Mouse (Mus musculus): ENCODE measurements at regions not wholly inside any gene's neighbourhood (a gene's known extent, or its start where the extent isn't known, plus 50 kb on each side); places are given as distances from the start of the nearest gene placed in this dataset.

DNA sequence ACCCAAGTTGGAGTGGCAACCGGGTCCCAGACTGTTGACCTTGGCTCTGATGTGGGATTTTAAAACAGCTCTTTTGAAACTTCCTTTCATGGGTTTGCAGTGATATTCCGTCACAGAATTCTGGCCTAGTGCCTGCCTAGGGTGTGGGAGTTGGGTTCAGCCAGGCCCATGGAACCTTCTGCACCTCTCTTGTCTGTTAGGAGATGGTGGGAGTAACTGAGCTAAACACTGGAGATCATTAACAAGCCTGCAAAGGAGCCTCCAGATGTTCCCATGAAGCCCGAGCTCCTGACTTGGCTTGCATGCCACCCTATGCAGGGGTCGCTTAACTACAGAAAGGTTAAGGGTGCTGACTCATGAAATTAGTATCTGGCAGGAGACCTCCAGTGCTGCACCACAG lies 158.0 kb upstream of the Serp2 start:
- DNase-seq (ENCODE audit: low spot score in 2 of 2) = no peak

DNA sequence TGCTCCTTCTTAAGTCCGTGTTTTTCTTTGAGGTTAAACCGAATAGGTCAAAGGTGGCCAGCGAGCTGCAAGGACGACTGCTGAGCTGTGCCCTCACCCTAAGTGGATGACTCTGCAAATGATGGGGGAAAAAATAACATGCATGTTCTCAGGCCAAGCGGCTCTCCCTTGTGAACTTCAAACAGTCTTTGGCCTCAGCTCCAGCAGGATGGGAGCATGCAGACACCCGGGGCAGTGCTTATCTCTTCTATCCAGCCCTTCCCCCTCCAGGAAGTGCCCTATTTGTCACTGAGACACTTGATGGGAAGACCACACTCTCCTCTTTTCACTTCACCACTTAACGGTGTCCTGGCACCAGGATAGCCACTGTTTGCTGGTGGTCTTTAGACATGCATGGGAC lies 157.3 kb upstream of the Serp2 start:
- DNase-seq (ENCODE audit: low spot score in 2 of 2) = no peak

DNA sequence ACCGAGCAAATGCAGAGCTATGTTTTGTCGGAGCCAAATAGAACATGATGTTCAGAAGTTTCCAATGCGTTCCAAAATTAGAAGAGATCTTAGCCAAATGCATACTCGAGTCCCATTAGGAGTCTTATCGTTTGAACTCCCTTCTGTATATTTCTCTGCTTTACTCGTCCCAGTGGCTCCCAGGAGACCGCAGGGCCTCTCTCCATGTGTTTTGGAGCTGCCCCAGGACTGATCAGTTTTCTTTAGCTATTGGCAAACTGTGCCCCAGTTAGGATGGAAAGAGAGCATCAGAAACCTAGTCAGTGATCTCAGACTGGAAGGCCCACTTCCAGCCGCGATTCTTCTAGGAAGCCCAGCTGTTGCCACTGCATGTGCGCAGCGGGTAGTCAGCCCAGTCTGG lies 152.0 kb upstream of the Serp2 start:
- DNase-seq (ENCODE audit: low spot score in 2 of 2) = no peak

DNA sequence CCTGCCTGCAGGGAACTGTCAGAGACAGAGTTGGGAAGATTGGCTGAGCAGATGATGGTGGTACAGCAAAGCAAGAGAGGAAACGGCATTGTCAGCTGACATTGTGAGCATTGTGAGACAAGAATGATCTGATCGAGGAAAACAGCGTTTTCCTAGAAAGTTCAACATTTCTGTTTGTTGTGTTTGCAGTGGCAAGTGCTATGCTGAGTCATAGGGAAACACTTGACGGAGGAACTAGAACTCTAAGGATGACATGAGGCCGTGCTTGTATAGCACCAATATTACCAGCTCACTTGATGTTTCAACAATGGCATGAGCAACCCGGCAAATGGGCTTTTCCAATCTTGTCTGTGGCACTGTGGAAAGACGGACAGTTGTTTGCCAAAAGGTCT lies 146.7 kb upstream of the Serp2 start:
- no peak for DNase-seq (ENCODE audit: low spot score in 2 of 2)

DNA sequence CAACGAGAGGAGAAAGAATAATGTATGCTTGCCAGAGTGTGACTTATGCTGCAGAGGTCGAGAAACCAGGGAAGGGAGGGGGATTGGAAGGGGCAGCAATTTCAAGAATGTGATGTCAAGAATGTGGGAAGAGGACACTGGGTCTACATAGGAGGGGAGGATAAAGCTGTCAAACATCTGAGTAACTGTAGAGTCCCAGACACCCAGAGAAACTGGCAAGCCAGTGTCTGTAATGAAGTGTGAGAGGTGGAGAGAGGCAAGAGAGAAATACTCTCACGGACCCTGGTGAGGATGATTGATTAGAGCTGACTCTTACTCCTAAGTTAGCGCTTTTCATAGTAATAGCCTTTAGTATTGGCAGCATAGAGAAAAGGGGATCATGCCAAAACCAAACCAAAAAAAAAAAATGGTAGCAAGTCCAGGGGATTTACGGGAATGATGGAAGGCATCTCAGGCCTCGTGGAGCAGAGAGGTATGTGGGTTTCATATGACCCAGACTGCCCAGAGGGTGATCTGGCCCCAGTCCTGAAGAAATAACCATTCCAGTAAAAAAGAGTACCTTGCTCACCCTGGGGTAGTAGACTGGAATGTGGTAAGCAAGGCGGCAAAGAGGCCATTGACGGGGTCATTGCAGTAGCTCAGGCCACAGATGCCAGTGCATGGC lies 146.2 kb upstream of the Serp2 start:
- DNase-seq (ENCODE audit: low spot score in 2 of 2) = no peak

DNA sequence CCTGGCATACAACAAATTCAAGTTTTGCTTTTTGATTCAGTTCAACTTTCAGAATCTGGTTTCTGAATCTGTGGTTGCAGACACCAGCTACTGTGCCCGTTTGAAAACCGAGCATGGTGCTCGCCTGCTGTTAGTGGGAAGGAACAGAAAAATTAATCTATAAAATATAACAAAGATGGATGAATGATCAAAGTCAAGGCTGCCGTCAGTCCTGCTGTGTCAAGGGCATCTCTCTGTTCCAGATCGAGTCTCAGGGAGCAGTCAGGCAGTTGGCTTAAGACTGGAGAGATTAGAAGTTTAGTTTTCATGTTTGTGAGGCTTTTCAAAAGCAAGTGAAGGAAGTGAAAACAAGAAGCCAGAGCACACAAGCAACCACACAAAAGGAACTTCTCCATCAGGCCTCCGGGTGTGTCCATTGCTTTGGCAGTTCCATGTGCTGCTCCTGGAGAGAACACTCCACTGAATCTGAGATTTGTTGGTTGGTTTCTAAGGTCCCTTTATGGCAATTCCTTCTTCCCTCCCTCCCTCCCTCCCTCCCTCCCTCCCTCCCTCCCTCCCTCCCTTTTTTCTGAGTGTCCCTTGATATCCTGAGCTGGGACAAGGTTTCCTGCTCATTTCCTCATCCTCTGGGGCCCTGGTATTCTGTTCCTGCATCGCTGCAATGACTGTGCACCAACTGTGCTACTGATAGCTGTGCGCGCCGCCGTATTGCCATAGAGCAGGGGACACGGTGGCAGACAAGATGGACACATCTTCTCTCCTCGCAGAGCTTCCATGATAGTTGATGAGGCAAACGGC lies 145.4 kb upstream of the Serp2 start:
- no peak for DNase-seq (ENCODE audit: low spot score in 2 of 2)

DNA sequence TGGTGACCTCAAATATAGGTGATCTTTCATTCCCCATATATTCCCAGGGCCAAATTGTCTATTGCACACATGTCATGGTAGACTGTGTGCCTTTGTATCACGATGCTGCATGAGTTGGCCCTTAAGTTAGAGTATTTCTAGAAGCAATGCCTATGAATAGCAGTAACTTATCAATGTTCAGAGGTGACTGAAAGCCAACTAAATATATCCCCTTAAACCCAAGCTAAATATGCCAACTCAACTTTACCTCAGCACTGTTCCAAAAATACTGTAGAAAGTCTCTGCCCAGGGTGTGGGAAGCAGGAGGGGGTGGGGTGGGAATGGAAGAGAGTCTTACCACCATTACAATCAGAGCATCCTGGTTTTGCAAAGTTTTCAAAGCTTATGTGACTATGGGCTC lies 144.6 kb upstream of the Serp2 start:
- DNase-seq (ENCODE audit: low spot score in 2 of 2) = no peak

DNA sequence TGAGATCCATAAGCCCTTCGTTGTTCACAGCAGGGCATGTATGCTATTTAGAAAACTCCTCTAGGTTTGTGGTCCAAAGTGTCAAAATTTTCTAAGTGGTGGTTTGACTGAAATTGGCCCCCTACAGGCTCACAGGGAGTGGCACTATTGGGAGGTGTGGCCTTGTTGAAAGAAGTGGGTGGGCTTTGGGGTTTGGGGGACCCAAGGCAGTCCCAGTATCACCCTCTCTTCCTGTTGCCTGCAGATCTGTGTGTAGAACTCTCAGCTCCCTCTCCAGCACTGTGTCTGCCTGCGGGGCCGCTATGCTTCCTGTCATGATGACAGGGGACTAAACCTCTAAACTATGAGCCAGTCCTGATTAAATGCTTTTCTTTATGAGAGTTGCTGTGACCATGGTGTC lies 144.1 kb upstream of the Serp2 start:
- no peak for DNase-seq (ENCODE audit: low spot score in 2 of 2)

DNA sequence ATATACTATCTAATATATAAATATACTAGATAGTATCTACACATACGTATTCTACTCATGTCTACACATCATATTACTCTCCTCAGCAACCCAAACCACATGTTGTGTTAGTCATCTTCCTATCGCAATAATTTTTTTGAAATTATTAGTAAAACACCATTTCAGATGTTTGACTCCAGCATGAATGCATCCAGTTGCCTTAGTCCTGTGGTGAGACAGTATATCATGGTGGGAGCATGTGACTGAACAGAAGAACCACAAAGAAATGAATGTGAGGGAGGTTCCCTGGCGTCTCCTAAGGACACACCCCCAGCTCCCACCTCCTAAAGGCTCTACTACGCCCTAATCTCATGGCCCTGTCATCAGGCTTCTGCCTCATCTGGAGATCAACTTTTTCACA lies 143.5 kb upstream of the Serp2 start:
- no peak for DNase-seq (ENCODE audit: low spot score in 2 of 2)

DNA sequence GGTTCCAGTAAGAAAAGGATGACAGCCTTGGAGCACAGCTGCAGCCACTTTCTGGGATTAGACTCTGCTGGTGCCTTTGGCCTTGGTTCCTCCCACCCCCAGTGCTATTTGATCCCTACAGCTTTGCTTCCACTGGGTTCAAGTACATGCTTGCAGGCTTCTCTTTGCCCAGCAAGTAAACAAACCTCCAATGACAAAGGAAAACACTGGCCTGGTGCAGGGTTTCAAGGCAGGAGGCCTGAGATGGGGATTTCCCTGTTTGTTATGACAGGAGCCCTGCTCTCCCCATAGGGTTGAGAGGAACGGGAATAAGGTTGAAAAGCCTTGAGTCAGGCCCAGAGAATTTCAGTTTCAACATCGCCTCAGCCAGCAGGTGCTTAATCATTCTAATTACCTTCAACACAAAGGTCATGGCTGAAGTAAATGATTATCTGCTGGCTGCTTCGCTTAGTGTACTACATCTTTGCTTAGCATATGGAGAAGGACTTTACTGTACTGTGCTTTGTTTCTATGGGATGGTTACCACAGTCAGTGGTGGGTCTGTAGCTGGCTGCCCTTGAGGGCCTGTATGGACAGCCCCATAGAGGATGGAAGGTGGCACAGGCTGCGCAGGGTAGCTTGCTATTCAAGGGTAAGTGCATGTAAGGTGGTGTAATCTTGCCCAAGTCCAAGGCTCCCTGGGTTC lies 142.2 kb upstream of the Serp2 start:
- DNase-seq (ENCODE audit: low spot score in 2 of 2) = no peak

DNA sequence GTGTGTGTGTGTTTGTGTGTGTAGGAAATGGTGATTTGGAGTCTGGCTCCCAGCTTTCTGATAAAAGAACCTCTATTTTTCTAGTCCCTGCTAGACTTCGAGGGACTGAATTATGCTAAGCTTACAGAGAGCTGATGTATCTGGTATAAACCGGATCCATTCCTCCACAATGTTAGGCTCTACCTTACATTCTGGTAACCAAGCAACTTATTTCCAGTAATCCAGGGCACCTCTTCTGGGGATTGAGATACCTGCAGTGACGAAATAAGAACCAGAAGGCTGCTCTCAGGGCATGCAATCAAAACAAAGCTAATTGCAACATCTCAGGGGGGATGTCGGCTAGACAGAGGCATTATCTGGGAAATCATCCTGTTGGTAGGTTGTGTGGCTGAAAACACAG lies 140.0 kb upstream of the Serp2 start:
- no peak for DNase-seq (ENCODE audit: low spot score in 2 of 2)

DNA sequence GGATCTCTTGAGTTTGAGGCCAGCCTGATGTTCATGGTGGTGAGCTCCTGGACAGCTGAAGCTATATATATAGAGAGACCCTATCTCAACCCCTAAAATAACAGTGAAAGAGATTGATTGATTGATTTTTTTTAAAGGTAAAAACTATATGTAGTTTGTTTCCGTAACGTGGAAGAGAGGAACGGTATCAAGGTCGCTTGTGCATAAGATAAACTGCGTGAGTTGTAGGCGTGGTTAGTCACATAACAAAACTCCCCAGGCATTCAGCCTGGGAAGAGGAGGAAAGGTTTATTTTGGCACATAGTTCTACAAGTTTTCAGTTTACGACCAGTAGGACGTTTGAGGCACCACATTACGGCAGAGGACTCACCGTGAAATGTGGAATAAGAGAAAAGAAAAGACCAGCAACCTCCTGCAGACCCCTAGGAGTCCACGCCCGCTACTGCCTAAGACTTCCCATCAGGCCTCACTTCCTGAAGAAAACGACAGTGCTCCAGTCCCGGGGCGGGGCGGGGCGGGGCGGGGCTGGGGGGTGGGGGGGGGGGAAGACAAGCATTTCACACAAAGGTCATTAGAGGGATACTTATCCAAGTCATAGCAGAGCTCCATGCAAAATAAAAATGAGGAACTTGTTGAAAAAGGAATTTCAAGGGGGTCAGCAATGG lies 139.1 kb upstream of the Serp2 start:
- DNase-seq (ENCODE audit: low spot score in 2 of 2) = no peak

DNA sequence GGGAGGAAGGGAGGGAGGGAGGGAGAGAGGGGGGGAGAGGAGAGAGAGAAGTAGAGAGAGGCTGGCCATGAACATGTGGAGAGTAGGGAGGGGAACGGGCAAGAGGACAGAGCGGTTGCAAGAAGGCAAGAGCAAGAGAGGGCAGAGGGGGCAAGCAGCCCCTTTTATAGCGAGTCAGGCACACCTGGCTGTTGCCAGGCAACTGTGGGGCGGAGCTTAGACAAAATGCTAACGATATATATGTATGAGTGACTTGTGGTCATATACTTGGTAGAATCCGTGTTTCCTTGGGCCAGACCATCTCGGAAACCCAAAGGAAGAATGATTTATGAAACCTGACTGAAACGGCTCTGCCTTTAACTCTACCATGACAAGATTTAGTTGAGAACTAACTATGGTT lies 138.2 kb upstream of the Serp2 start:
- no peak for DNase-seq (ENCODE audit: low spot score in 2 of 2)

DNA sequence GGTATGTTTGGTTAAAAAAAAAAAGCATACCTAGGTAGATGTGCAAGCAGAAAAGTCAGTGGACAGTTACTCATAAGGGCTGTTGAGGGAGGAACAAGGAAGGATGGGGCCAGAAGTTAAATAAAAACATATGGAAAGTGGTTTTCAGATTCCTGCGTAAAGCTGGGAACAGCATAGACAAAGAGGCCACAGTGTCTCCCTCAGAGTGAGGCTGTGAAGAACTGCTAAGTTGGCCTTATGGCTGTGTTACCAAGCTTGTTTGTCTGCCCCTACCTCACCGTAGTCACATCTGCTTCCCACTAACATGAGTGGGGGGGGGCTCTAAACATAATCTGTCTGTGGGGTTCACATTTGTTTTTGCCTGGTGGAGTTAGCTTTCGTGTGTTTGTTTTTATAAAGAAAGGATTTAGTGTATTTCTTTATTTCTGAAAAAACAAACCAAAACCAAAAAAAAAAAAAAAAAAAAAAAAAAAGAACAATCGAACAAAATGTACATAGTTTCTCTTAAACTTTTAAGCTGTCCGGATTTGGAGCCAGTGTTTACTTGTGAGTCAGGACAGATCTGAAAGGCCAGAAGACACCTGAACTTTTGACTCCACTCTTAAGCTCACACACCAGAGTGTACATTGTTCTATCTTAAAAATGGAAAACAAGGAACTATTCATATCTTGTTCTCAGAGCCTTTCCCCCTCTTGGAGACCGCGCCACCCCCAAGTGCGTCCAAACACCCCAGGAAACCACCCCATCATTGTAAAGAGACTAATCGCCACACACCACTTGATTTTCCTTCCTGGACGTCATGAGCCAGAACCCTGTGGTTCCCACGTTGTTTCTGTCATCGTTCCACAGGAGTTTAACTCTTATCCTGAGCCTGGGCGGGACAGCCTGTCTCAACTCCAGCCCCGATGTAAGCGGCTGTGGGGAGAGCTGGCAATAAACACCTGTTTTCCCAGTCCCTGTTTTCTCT lies 136.9 kb upstream of the Serp2 start:
- DNase-seq (ENCODE audit: low spot score in 2 of 2) = no peak

DNA sequence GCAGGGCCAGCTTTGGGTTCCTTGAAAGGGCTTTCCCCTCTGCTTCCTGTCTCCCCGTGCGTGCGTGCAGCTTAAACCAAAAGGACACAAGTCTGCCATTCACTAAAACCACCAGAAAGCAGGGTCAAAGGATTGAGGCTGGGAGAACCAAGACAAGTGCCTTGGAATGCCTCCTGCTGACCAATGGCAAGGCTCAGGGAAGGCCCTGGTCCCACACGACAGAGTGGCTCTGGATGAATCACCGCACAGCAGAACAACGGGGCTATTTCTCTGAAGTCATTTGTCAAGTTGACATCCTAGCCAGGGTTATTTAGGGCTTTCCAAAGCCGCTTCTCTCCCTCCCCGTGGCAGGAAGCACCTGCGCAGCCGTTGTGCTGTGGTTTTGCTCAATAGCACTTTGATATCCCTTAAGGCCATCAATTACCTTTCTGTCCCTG lies 131.3 kb upstream of the Serp2 start:
- no peak for DNase-seq (ENCODE audit: low spot score in 2 of 2)

DNA sequence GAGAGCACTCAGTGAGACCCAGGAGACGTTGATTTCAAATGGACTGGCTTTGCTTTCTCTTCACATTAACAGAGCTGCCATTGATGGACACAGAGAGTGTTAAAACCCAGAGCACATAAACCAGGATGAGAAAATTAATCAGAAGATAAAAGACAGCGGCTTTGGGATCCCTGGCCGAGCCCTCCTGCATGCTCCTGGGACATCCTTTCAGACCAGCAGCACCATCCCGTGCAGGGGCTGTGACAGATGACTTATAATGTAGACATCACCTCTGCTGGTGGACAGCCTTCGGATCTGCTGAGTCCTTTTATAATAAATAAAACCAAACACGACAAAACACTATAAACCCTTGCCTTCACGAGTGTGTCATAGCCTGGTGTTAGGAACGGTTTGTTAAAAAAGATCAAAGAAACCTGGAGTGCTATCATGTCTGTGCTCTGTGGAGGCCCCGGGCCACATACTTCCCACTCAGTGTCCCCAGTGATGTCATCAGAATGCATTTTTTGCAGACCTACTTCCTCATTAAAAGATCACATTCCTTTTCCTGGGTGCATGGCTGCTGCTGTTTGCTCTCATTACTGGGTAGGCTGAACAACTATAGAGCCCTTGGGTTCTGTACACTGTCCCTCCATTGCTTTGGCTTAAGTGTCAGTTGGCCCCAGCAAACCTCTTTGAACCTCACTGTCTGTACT lies 130.2 kb upstream of the Serp2 start:
- no peak for DNase-seq (ENCODE audit: low spot score in 2 of 2)

DNA sequence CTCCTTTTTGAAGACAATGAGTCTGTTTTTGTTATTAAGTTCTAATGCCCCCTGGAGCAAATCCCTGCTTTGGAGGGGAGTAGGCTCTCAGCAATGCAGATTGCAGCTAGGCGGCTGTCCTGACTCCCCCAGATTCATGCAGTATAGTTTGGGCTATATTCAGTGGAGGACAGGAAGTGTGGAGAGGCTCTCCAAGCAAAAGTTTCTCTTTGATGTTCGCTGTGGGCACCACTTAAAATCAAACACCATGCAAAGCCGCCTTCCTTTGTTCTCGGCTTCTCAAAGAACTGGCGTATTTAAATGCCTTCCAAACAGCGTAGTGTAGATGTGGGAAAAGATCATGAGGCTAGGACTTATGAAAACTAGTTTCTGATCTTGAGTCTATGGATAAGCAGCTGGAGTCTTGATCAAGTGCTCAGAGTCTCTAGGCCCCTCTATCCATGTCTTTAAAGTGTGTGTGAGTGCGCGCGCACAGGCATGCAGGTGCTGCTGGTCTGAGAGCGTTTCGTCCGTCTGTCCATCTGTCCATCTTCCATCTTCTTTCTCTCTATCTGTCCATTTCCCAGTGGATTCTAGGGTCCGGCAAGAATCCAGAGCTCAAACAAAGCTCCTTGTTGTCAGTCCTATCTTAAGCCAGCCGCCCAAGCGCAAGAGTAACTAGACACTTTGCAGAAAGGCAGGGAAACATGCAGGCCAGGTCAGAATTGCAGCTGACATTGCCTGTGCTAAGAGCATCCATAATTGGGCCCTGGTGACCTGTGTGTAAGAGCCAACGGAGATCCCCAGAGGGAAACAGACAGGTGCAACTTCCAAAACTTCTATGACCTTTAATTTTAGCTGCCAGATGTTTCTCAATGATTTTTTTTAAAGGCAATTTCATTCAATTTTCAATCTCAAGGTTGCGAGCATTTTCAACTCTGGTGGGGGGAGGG lies 129.4 kb upstream of the Serp2 start:
- no peak for DNase-seq (ENCODE audit: low spot score in 2 of 2)

DNA sequence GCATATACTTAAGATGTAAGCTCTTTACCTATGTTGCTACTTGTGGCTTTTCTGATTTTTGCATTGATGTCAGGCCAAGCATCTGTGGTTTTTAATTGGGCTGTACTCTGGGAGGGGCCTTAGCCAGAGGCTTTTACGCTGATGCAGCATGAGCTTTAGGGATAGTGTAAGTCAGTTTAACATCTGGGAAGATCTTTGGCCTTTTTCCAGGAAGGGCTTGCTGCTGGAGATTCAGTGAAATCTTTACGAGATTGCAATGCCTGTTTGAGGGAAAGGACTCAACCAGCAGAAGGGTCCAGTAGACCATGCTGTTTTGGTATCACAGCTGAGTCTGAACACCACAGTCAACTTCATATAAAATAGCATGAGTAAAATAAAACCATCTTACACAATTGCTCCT lies 127.6 kb upstream of the Serp2 start:
- DNase-seq (ENCODE audit: low spot score in 2 of 2) = no peak

DNA sequence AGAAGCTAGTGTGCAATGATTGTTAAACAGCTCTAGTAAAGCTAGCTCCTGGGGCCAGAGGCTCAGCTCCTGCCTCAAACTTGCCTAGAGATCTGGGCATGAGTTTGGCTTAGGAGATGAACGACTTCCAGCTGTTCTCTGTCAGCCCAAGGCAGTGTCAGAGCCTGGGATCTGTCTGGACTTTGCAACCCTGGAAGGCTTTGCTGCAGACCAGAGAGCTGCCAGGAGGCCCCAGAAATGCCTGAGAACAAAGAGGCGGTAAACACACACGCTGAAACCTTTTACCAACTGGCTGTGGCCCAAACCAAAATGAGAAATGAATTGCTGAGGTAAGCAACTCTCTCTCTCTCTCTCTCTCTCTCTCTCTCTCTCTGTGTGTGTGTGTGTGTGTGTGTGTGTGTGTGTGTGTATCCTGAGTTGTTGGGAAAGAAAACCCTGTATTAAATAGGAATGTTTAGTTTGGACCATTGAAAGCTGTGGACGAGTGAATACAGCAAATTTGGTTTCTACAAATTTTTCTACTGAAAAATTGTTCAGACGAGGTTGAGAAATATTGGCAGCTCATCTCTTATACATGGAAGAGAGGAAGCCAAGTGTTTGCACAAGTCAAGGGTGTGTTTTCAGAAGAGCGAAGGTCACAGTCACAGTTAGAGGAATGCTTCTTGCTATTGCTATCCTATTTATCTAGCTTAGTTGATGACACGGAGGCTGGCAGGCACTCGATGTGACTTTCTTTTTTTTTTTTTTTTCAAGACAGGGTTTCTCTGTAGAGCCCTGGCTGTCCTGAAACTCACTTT lies 125.1 kb upstream of the Serp2 start:
- DNase-seq (ENCODE audit: low spot score in 2 of 2) = no peak

Measured in spleen, postnatal 14 days (tissue).